Comparison of ENCODE assay signal across 20 mouse cellular contexts in the genomic region with DNA sequence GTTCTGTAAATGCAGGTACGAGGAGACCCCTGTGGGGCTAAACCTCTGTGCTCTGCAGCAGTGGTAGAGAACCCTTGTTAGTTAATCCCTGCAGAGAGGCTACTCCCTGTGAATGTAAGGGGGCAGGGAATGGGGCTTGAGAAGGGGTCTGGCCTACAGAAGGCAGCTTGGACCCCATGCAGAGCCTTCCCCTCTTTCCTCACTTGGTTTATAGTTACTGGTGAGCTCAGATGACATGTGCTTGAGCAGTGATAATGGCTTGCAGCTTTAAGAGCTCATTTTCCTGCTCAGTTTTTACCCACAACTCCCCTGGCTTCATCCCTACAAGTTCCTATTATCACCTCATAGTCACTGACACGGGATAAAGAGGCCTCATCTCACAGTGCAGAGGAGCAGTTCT. TPM values are rescaled to one million over a fixed set of nuclear protein-coding genes. Genes with fewer than 3 reads are reported as not detected.
DNase-seq lines count a peak whose midpoint lies in the region; ATAC-seq and TF ChIP-seq lines count a peak whose summit lies in the region.
"Had no signal": no experiment of that assay in that cellular context is flagged by ENCODE, and none has a peak within 500 bp of the region (broad histone marks: within the 10 kb centered on the region; RNA-seq: fewer than 3 reads in every experiment).

No protein-coding gene starts in this region.

- H3K9me3 ChIP-seq in intestine, embryonic 14.5 days (ENCODE audit: control insufficient read depth, low read length) = no peaks in the 10 kb centered on the region
- H3K9me3 ChIP-seq in intestine, embryonic 16.5 days (ENCODE audit: control insufficient read depth, low read length) = no peaks in the 10 kb centered on the region
- no peaks in the 10 kb centered on the region for H3K9me3 ChIP-seq in embryonic facial prominence, embryonic 10.5 days
- no peaks in the 10 kb centered on the region for H3K9me3 ChIP-seq in limb, embryonic 14.5 days (ENCODE audit: control insufficient read depth, low read length)
- H3K9me3 ChIP-seq: embryonic facial prominence, embryonic 12.5 days; forebrain, embryonic 13.5 days; forebrain, embryonic 15.5 days had no signal

- H3K4me1 ChIP-seq in intestine, embryonic 14.5 days (replicated peaks; ENCODE audit: control insufficient read depth, insufficient read depth, low read length) = no peaks in the 10 kb centered on the region
- H3K4me1 ChIP-seq in intestine, embryonic 16.5 days (ENCODE audit: control insufficient read depth, insufficient read depth, low read length) = no peaks in the 10 kb centered on the region
- peaks cover 9% of the 10 kb centered on the region; the same call in 1 of the 2 replicates for H3K4me1 ChIP-seq in embryonic facial prominence, embryonic 10.5 days
- H3K4me1 ChIP-seq in limb, embryonic 14.5 days (ENCODE audit: control insufficient read depth, insufficient read depth, low read length) = peaks cover 4% of the 10 kb centered on the region; the same call in 1 of the 2 replicates
- H3K4me1 ChIP-seq: forebrain, embryonic 13.5 days; forebrain, embryonic 15.5 days had no signal

- no peak overlapping the region for H3K4me2 ChIP-seq in intestine, embryonic 14.5 days (ENCODE audit: low read length)
- no peak overlapping the region for H3K4me2 ChIP-seq in intestine, embryonic 16.5 days (ENCODE audit: low read depth, low read length)
- H3K4me2 ChIP-seq in limb, embryonic 14.5 days (replicated peaks; ENCODE audit: low read depth, low read length, severe bottlenecking) = no peak overlapping the region
- H3K4me2 ChIP-seq: embryonic facial prominence, embryonic 12.5 days; forebrain, embryonic 13.5 days; forebrain, embryonic 15.5 days had no signal

- H3K27me3 ChIP-seq in intestine, embryonic 14.5 days (replicated peaks; ENCODE audit: control insufficient read depth, insufficient read depth, low read length) = no peaks in the 10 kb centered on the region
- no peaks in the 10 kb centered on the region for H3K27me3 ChIP-seq in intestine, embryonic 16.5 days (replicated peaks; ENCODE audit: control insufficient read depth, insufficient read depth, low read length)
- H3K27me3 ChIP-seq in embryonic facial prominence, embryonic 10.5 days (replicated peaks; ENCODE audit: low read depth, poor library complexity, severe bottlenecking) = no peaks in the 10 kb centered on the region
- no peaks in the 10 kb centered on the region for H3K27me3 ChIP-seq in limb, embryonic 14.5 days (ENCODE audit: control insufficient read depth, insufficient read depth, low read length)
- H3K27me3 ChIP-seq: embryonic facial prominence, embryonic 12.5 days; forebrain, embryonic 13.5 days; forebrain, embryonic 15.5 days had no signal

- no peak overlapping the region for H3K9ac ChIP-seq in intestine, embryonic 14.5 days (ENCODE audit: low read length)
- no peak overlapping the region for H3K9ac ChIP-seq in intestine, embryonic 16.5 days (ENCODE audit: low read depth, low read length)
- no peak overlapping the region for H3K9ac ChIP-seq in limb, embryonic 14.5 days (ENCODE audit: low read depth, low read length, severe bottlenecking)
- H3K9ac ChIP-seq: embryonic facial prominence, embryonic 12.5 days; forebrain, embryonic 13.5 days; forebrain, embryonic 15.5 days; forebrain, postnatal 0 days had no signal

- no peak overlapping the region for H3K4me3 ChIP-seq in intestine, embryonic 14.5 days (ENCODE audit: low read depth, low read length)
- H3K4me3 ChIP-seq in intestine, embryonic 16.5 days (ENCODE audit: low read length) = no peak overlapping the region
- no peak overlapping the region for H3K4me3 ChIP-seq in embryonic facial prominence, embryonic 10.5 days
- H3K4me3 ChIP-seq in limb, embryonic 14.5 days (replicated peaks; ENCODE audit: low read length) = no peak overlapping the region
- H3K4me3 ChIP-seq: embryonic facial prominence, embryonic 12.5 days; forebrain, embryonic 13.5 days; forebrain, embryonic 15.5 days had no signal

- TF ChIP-seq POLR2A in limb, embryonic 14.5 days (IDR thresholded peaks at IDR 0.05; ENCODE audit: borderline replicate concordance, extremely low read depth, insufficient read depth, insufficient read length) = no peak

- no peak for ATAC-seq in intestine, embryonic 14.5 days (replicated peaks; ENCODE audit: low FRiP score, low TSS enrichment, low read depth)
- no peak for ATAC-seq in intestine, embryonic 16.5 days
- peak; percentile 63; the same call in 1 of the 2 replicates for ATAC-seq in limb, embryonic 14.5 days (ENCODE audit: low FRiP score, low read depth)
- ATAC-seq: forebrain, embryonic 13.5 days; forebrain, embryonic 15.5 days; forebrain, postnatal 0 days had no signal

- 58% methylated on average over 2 of the region's 2 CpGs for WGBS in intestine, embryonic 14.5 days
- WGBS in intestine, embryonic 16.5 days = 64% methylated on average over 2 of the region's 2 CpGs
- WGBS in embryonic facial prominence, embryonic 10.5 days = 39% methylated on average over 2 of the region's 2 CpGs
- 21% methylated on average over 2 of the region's 2 CpGs for WGBS in limb, embryonic 14.5 days

- no peaks in the 10 kb centered on the region for H3K36me3 ChIP-seq in intestine, embryonic 14.5 days (ENCODE audit: control insufficient read depth, insufficient read depth, low read length)
- H3K36me3 ChIP-seq in intestine, embryonic 16.5 days (ENCODE audit: control insufficient read depth, insufficient read depth, low read length) = no peaks in the 10 kb centered on the region
- no peaks in the 10 kb centered on the region for H3K36me3 ChIP-seq in embryonic facial prominence, embryonic 10.5 days (replicated peaks)
- H3K36me3 ChIP-seq in limb, embryonic 14.5 days (ENCODE audit: control insufficient read depth, insufficient read depth, low read length) = no peaks in the 10 kb centered on the region
- H3K36me3 ChIP-seq: embryonic facial prominence, embryonic 12.5 days; forebrain, embryonic 15.5 days had no signal

- DNase-seq in intestine, embryonic 14.5 days (ENCODE audit: low spot score) = peak; percentile 43
- DNase-seq in embryonic facial prominence, embryonic 10.5 days (ENCODE audit: low spot score) = no peak
- no peak for DNase-seq in limb, embryonic 14.5 days (ENCODE audit: low spot score)
- DNase-seq in kidney, postnatal 14 days = no peak
- DNase-seq: adrenal gland, adult 2 months; adrenal gland, postnatal 10 days; adrenal gland, postnatal 25 days; cerebellum, adult 11 months; cerebellum, adult 18-20 months; cerebellum, adult 8-10 months; cerebellum, adult 9-11 months; cerebellum, postnatal 14 days; cerebellum, postnatal 36 days; embryo, embryonic 11 days; forebrain, postnatal 0 days had no signal

- H3K27ac ChIP-seq in intestine, embryonic 14.5 days (ENCODE audit: low read depth) = no peak overlapping the region
- H3K27ac ChIP-seq in intestine, embryonic 16.5 days (ENCODE audit: low read length) = no peak overlapping the region
- 0 out of 2 replicates have a peak overlapping the region, but pooled peaks have one; percentile 14 for H3K27ac ChIP-seq in embryonic facial prominence, embryonic 10.5 days (replicated peaks)
- H3K27ac ChIP-seq in limb, embryonic 14.5 days (replicated peaks; ENCODE audit: low read depth, low read length) = no peak overlapping the region
- H3K27ac ChIP-seq: embryonic facial prominence, embryonic 12.5 days; forebrain, embryonic 13.5 days; forebrain, embryonic 15.5 days had no signal

RNA-seq across cellular contexts. Expression of a gene that starts 40.6 kb away (rescaled TPM):
- polyA plus RNA-seq in intestine, embryonic 14.5 days (2014; fragmentation: Nextera tagmentation; extraction: Ambion mirVana) = 40.4 and 40.9 TPM in 2 replicates
- 143 and 194 TPM in 2 replicates for polyA plus RNA-seq in intestine, embryonic 16.5 days (2015; fragmentation: Nextera tagmentation; extraction: Ambion mirVana)
- 0.05 and 0.06 TPM in 2 replicates for polyA plus RNA-seq in embryonic facial prominence, embryonic 10.5 days (2016; fragmentation: Nextera tagmentation; extraction: Ambion mirVana)
- 2.6 and 3.1 TPM in 2 replicates for polyA plus RNA-seq in limb, embryonic 14.5 days (2012; rRNA removed)
- polyA plus RNA-seq in limb, embryonic 14.5 days (2014; fragmentation: Nextera tagmentation; extraction: Ambion mirVana) = 1.7 and 3.0 TPM in 2 replicates
- polyA plus RNA-seq: C2C12 had no signal

Comparison
In these comparisons a context has a peak if more than half of its experiments do, and no peak if none do; other contexts are left out.
1. RNA of a gene that starts 40.6 kb away (polyA plus RNA-seq): 143 to 194 TPM in intestine, embryonic 16.5 days and 40.4 to 40.9 TPM in intestine, embryonic 14.5 days; 1.7 to 3.1 TPM in limb, embryonic 14.5 days and 0.05 to 0.06 TPM in embryonic facial prominence, embryonic 10.5 days; every median in the first group is over 10 times any median in the second.